Mouse (Mus musculus) urinary bladder, postnatal 4 days (tissue): ENCODE results near the gene Grap2.

Experiments
- DNase-seq, 2 experiments: peaks; one replicate each; pipeline ENCODE4 v3.0.0; 2021 to 2022; ENCODE audit warnings: low spot score in 2 of 2

Gene Grap2

DNA sequence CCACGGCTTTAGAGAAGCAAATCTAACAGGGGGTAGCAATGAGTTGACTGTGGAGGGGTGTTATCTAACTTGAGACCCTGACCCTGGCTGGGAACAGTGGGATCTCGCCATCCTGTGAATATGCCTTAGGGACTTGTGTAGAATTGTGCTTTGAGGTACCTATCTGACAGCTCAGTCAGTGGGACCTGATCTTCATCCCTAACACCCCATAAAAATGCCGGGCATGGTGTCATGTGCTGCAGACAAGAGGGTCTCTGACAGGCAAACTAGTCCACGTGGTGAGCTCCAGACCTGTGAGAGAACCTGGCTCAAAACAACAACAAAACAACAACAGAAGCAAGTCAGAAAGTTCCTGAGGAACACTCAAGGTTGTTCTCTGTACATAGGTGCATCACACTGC is 27.4 kb downstream of the Grap2 start:
- no peak for DNase-seq

- DNase-seq, result no peak
Measured at GRCm38 (mm10) chr15:80601456-80601855, 29.1 kb downstream of the Grap2 start.

DNA sequence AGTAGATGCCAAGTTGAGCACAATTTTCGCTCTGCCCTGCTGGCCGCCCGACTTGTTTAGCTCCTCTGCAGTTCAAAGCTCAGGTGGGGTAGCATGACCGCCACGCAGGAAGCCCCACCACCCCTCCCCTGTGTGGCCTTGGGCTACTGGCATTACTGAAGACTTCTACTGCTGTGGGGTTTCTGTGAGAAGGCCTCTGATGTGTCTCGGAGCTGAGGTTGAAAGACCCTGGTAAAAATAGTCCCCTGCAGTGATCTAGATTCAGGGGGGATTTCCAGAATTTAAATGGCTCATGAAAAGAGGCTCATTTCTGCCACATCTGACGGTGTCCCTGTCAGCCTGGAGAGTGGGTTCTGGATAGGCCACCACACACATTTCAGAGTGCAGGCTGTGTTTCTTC is 30.1 kb downstream of the Grap2 start:
- DNase-seq, result no peak

GRCm38 (mm10) chr15:80604026-80604425 is 31.6 kb downstream of the Grap2 start:
- no peak for DNase-seq

- no peak for DNase-seq
Measured at GRCm38 (mm10) chr15:80607970-80608369, 35.6 kb downstream of the Grap2 start.

- no peak for DNase-seq
Measured at GRCm38 (mm10) chr15:80610335-80610734, 37.9 kb downstream of the Grap2 start.

DNA sequence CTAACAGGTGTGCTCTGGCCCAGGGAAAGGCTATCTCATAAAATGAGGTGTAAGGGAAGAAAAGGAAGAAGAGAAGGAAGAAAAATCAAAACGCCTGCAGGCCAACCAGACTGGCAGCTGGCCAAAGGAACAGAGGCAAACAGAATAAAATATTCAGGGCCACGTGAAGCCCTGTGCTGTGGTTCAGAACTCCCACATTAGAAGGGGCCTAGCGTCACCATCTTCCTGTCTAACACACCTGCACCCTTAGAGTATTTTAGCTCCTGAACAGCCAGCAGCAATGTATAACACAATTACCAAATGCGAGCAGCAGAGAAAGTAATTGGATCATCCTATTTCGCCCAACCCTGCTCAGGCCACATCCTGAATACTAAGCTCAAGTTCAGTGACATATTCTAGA is 39.1 kb downstream of the Grap2 start:
- no peak for DNase-seq

DNA sequence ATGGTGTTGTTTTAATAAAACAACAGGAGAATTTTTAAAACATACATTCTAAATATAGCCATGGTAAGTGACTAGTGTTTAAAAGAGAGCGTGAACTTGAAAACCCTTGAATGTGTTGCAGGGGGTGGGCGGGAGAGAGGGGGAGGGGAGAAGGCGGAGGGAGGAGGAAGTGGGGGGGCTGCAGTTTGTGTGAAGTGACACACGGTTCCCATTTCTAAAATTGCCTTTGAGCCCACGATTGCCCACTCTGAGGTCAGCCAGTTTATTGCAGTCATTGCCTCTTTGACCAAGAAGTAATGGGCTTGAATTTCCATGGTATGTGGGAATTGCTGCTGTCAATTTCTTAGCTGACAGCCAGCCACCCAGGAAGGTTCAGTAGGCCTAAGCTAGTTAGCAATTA is 41.5 kb downstream of the Grap2 start:
- DNase-seq, result no peak

DNA sequence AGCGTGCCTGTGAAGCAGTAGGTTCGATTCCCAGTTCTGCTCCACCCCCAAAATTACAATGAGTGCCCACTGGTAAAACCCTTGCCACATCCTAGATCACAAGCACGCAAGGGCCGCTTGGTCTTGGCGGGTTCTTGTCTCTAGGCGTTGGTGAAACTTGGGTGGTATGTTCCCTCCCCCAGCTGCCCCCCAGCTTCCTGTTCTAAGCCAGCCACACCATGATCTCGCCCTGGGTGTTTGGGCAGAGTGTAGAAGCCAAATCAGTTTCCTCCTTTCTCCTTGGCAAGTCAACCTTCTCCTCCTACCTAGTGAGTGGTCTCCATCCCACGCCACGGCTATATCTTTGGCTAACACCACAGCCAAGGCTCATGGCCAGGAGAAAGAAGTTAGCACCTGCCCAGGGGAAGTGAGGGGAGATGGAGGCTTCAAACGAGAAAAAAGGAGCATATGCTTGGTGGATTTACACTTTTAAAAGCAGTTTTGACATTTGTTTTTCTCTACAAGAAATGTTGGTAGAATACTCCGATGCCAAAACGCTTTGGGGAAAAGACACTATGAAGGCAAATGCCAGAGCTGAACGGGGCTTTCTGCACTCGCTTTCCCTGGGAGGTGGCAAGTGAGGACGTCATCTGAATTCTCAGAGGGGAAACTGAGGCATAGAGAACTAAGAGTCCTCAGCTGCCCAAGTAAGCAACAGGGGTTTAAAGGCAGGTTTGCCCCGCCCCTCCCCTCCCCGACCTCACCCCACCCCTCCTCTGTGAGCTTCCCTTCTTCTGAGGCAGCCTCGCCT is 42.3 kb downstream of the Grap2 start:
- DNase-seq, result no peak

DNA sequence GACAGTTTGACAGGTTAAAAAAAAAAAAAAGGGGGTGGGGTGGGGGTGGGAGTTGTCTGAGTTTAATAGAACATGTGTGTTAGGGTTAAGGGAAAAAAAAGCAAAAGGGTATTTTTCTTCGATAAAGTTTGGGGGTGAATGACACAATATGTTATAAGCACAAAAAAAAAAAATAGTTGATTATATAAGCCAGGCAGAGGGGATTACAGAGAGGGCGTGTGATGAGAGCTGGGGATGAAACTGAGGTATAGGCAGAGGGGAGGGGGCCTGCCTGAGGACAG is 42.8 kb downstream of the Grap2 start:
- no peak for DNase-seq

DNA sequence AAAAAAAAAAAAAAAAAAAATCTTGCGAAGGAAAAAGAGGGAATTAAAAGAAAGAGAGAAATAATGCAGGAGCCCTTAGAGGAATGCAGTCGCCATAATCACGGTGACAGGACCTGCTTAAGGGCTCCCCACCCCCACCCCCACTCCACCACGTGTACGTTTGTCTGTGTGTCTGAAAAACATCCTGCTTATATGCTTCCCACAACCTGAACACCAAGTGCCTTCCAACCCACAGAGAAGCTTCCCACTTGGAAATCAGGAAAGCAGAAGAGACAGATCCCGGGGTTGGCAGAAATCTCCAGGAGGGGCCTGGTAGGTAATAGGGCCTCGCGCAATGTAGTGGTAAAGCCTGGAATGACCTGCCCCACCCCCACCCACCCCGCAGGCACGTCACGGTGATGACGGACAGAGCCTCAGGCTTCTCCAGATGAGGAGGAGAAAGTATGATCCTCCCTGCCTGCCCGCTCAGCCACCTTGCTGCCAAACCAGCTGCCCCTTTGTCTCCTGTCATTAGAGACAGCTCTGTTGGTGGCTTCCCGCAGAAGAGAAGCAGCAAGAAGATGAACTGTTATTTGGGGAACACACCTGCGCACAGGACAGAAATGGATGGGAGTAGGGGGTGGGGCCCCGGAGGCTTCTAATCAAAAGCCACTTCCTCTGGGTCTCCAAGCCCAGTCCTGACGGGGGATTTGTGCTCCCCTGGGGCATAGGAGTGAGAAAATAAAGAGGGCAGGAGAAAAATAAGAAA is 43.4 kb downstream of the Grap2 start:
- no peak for DNase-seq

DNA sequence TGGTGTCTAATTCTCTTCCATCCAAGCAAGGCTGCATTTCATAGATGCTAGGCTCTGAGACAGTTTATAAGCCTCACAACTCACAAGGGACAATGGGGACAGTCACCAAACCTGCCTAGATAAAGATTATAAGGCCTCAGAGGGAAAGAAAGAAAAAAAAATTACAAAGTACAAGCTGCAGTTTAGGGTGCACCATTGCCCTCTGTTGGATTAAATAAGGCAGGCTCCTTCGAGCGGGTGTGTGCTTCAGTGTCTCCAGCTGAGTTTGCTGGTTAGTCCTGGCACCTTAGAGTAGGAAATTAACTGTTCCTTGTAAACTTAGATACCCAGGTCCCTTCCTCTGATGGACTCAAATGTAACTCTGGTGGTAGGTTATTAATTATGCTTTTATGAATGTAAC is 45.4 kb downstream of the Grap2 start:
- DNase-seq, result no peak

DNA sequence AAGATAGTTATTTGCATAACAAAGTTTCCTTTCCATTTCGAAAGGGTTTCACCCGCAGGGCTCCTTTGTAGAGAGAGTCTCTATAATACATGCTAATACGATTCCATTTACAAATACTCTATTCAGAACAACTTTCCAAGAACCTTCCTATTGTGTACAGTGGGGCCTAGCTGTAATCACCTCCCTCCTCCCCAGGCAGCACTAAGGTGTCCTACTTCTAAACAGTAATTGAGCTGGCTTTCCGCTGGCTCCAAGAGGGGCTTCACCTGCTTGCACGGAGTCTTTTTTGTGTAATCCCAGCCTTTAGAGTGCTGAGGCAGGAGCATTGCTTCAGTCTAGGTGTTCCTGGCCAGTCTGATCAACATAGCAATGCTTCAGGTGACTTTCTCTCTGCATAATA is 46.8 kb downstream of the Grap2 start:
- no peak for DNase-seq

DNA sequence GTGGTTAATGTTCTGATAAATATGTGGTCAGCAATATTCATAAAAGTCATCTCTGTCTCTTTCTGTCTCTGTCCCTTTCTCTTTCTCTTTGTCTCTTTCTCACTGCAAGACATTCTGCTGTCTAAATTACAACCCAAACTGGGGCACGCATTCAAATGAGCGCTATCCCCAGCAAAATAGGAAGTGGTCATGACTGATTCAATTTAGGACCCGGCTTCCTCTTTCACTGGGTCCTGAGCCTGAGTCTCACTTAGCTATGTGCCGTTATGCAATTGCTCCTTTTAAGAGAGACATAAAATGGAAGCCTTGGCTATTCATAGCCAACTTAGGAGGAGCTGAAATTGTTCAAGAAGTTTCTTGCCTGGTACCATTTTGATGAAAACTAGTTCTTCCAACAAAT is 47.4 kb downstream of the Grap2 start:
- no peak for DNase-seq

DNA sequence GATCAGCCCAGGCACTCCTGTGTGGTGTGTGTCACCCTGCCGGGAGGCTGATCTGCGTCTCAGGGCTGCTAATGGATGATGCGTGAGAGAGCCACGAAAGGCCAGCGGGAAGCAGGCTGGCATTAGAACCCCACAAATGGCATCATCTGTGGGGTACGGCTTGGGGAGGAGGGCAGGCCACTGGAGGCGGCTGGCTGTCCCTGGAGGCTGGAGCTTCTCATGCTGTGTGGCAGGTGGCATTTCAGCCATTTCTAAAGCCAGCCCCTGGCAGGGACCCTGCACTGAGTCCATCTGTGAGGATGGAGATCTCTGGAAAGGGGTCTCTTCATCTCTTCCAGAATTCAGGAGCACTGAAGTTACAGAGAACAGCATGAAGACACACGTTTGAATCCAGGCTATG is 48.0 kb downstream of the Grap2 start:
- no peak for DNase-seq

DNA sequence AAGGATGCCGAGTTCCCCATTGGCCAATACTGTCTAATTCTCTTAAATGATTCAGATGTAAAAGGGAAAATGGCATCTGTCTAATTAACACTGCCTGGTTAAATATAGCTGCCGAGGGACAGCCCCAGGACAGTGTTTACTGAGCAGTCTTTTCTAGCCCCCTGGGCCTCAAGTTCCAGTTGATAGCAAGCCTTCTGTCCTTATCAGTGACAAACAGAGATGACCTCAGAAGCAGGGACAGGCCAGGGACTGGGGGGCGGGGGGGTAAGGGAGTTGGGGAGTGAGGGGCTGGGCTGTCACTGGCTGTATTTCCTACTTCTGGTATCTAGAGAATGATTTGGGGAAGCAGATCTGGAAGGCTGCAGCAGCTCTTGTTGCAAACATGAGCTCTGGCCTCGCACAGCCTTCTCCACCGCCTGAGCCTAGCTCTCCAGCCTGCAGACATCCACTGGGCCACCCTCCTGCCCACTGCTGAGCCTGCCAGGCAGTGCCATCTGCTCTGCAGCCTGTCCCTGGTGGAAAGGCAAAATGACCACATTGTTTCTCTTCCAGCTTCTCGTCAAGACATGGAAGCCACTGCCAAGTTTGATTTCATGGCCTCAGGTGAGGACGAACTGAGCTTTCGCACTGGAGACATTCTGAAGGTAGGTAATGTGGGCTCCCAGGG is 50.9 kb downstream of the Grap2 start:
- no peak for DNase-seq

- DNase-seq, result no peak
Measured at GRCm38 (mm10) chr15:80626472-80626871, 54.1 kb downstream of the Grap2 start.

GRCm38 (mm10) chr15:80630147-80630546 is 57.8 kb downstream of the Grap2 start:
- no peak for DNase-seq

GRCm38 (mm10) chr15:80630711-80631110 is 58.3 kb downstream of the Grap2 start:
- DNase-seq, result no peak

DNA sequence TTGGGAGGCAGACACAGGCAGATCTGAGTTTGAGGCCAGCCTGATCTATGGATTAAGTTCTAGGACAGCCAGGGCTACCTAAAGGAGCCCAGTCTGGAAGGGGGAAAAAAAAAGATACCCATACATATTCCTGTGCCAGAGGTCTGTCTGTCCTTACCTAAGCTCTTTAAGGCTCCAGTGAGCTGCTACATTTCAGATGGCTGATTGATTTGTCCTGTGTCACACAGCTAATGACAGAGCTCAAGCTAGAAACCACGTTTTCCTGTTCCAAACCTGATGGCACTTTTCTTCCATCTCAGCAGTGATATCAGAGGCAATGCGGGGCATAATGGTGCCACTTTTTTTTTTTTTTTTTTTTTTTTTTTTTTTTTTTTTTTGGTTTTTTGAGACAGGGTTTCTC is 58.9 kb downstream of the Grap2 start:
- DNase-seq, result no peak

- DNase-seq, result no peak
Measured at GRCm38 (mm10) chr15:80632280-80632893, 60.0 kb downstream of the Grap2 start.

DNA sequence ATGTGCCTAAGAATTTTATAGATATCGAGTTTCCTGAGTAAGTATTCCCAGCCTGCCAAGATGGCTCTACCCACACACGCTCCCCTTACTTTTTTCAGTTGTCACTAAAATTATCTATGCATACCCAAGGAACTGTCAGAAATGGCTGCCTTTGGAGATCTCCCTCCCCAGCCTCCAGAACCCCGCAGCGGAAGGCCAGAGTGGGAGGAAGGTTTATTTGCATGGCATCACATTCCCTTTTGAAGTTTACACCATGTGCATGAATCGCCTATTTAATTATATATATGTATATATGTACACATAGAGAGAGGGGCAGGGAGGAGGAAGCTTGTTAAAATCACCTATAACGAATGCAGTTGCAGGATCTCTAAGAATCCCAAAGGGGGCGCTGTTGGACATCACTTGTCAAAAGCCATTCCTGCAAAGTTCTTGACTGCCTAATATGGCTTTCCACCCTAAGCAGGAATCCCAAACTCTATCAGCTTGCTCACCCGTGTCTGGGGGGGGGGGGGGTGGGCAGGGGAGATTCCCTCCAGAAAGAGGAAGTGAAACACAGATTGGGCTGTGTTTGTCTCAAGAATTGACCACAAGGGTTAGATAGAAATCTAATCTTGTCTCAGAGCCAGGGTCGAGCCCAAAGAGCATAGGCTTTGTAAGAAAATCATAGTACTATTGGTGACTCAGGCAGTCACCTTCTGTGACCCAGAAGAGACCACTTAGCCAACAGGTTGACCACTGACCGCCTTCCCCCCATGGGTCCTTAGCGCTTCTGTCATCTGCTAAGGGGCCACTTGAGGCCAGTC is 62.2 kb downstream of the Grap2 start:
- DNase-seq, result no peak
